Mouse (Mus musculus) heart, embryonic 14.5 days (tissue): ENCODE measurements around the gene Nfe2l3. TPM values are rescaled to one million over a fixed set of nuclear protein-coding genes. Genes with fewer than 3 reads are reported as not detected.

Source experiments
- ATAC-seq: fragments of 200-750 bp; cut with Nextera tagmentation; 2 replicates; pipeline ENCODE4 v1.8.0; 2017; ENCODE audit warnings: low read depth, moderate TSS enrichment; ENCODE audit not compliant: insufficient number of reproducible peaks, insufficient read depth, low FRiP score
- H3K27ac ChIP-seq, 2 experiments: fragments of 200-500 bp in 1 of 2; fragments of 300-500 bp in 1 of 2; sonication (generic) in 1 of 2; replicated peaks in 1 of 2; 2 replicates each; pipeline ENCODE4 v1.5.1; 2012 to 2014; ENCODE audit warnings: low read depth in 2 of 2, low read length in 2 of 2, control low read depth in 1 of 2, mild to moderate bottlenecking in 1 of 2, mixed read lengths in 1 of 2; ENCODE audit not compliant: control insufficient read depth in 1 of 2, insufficient read depth in 1 of 2
- H3K27me3 ChIP-seq: fragments of 300-500 bp; sonication (generic); 2 replicates; pipeline ENCODE4 v1.6.1; 2014; ENCODE audit warnings: mild to moderate bottlenecking, low read length, control low read depth; ENCODE audit not compliant: control insufficient read depth, insufficient read depth
- H3K36me3 ChIP-seq: fragments of 300-500 bp; sonication (generic); 2 replicates; pipeline ENCODE4 v1.6.1; 2014; ENCODE audit warnings: mild to moderate bottlenecking, control low read depth, low read length, mixed read lengths; ENCODE audit not compliant: control insufficient read depth, insufficient read depth
- H3K4me1 ChIP-seq, 2 experiments: fragments of 200-500 bp in 1 of 2; fragments of 300-500 bp in 1 of 2; sonication (generic) in 1 of 2; 2 replicates each; pipeline ENCODE4 v1.6.1; 2012 to 2014; ENCODE audit warnings: low read length in 2 of 2, control low read depth in 1 of 2, mixed read lengths in 1 of 2; ENCODE audit not compliant: control insufficient read depth in 2 of 2, insufficient read depth in 2 of 2
- H3K4me2 ChIP-seq: fragments of 300-500 bp; sonication (generic); 2 replicates; pipeline ENCODE4 v1.6.1; 2014; ENCODE audit warnings: mild to moderate bottlenecking, low read length
- H3K4me3 ChIP-seq, 2 experiments: fragments of 200-500 bp in 1 of 2; fragments of 300-500 bp in 1 of 2; sonication (generic) in 1 of 2; 2 replicates each; pipeline ENCODE4 v1.5.1; 2012 to 2014; ENCODE audit warnings: low read length in 2 of 2, mild to moderate bottlenecking in 2 of 2, control low read depth in 1 of 2, low read depth in 1 of 2, moderate library complexity in 1 of 2; ENCODE audit not compliant: control insufficient read depth in 1 of 2, insufficient read depth in 1 of 2
- H3K9ac ChIP-seq: fragments of 300-500 bp; sonication (generic); 2 replicates; pipeline ENCODE4 v1.6.1; 2014; ENCODE audit warnings: mild to moderate bottlenecking, low read length
- H3K9me3 ChIP-seq: fragments of 300-500 bp; sonication (generic); 2 replicates; pipeline ENCODE4 v1.6.1; 2016; ENCODE audit warnings: low read length, control low read depth; ENCODE audit not compliant: control insufficient read depth
- WGBS: fragments of 180-500 bp; shearing (Covaris S2); extraction: QIAGEN DNeasy Blood & Tissue Kit; methylation state at CpG from one replicate; pipeline ENCODE4 v1.1.7; 2014; 5-methylcytosine and 5-hydroxymethylcytosine counted together
- polyA plus RNA-seq: library from polyadenylated mRNA; unstranded; fragments of >200 nt; fragmentation: Nextera tagmentation; extraction: Ambion mirVana; gene quantifications from 2 replicates; pipeline ENCODE4 v1.2.1, GENCODE M21; 2014

The Nfe2l3 gene
- polyA plus RNA-seq, 1 experiment from 2014 or later = 4.3 TPM

- no peak for ATAC-seq
- no peak overlapping the region for H3K4me2 ChIP-seq
- H3K4me3 ChIP-seq = no peak overlapping the region
- WGBS = 34% methylated on average over 3 of the region's 3 CpGs
- H3K4me1 ChIP-seq = no peaks in the 10 kb centered on the region
- H3K9ac ChIP-seq = no peak overlapping the region
- no peak overlapping the region for H3K27ac ChIP-seq
- no peaks in the 10 kb centered on the region for H3K9me3 ChIP-seq
- H3K36me3 ChIP-seq = peaks cover 25% of the 10 kb centered on the region
- no peaks in the 10 kb centered on the region for H3K27me3 ChIP-seq
Measured at GRCm38 (mm10) chr6:51454949-51455348, 22.5 kb downstream of the Nfe2l3 start.

GRCm38 (mm10) chr6:51456198-51456597, 23.7 kb downstream of the Nfe2l3 start:
- Histone ChIP-seq H3K27ac (no peak overlapping the region), H3K9me3 (no peaks in the 10 kb centered on the region), H3K4me1 (no peaks in the 10 kb centered on the region), H3K36me3 (peaks cover 36% of the 10 kb centered on the region), H3K9ac (no peak overlapping the region), H3K27me3 (no peaks in the 10 kb centered on the region), H3K4me3 (no peak overlapping the region), H3K4me2 (no peak overlapping the region)
- no peak for ATAC-seq
- WGBS = 85% methylated on average over 1 of the region's 1 CpGs

- Histone ChIP-seq H3K27me3 (no peaks in the 10 kb centered on the region), H3K9ac (no peak overlapping the region), H3K4me1 (no peaks in the 10 kb centered on the region), H3K36me3 (peaks cover 47% of the 10 kb centered on the region), H3K9me3 (no peaks in the 10 kb centered on the region), H3K4me3 (no peak overlapping the region), H3K4me2 (no peak overlapping the region), H3K27ac (no peak overlapping the region)
- WGBS = 75% methylated on average over 3 of the region's 3 CpGs
- no peak for ATAC-seq
Measured at GRCm38 (mm10) chr6:51457283-51457682, 24.8 kb downstream of the Nfe2l3 start.

GRCm38 (mm10) chr6:51457770-51458387, 25.4 kb downstream of the Nfe2l3 start:
- 66% methylated on average over 8 of the region's 8 CpGs for WGBS

GRCm38 (mm10) chr6:51458925-51459312, 26.4 kb downstream of the Nfe2l3 start:
- H3K27me3 ChIP-seq = no peaks in the 10 kb centered on the region
- ATAC-seq = no peak
- H3K4me3 ChIP-seq = no peak overlapping the region
- H3K4me1 ChIP-seq = peaks cover 0 to 3% of the 10 kb centered on the region in 2 experiments; a peak in 1 of 4 replicates
- H3K9me3 ChIP-seq = no peaks in the 10 kb centered on the region
- no peak overlapping the region for H3K9ac ChIP-seq
- WGBS = 47% methylated on average over 2 of the region's 2 CpGs
- H3K27ac ChIP-seq = 0 out of 4 replicates have a peak overlapping the region, but pooled peaks of 1 of the 2 experiments have one; percentile 11
- peaks cover 61% of the 10 kb centered on the region for H3K36me3 ChIP-seq
- H3K4me2 ChIP-seq = no peak overlapping the region

More at GRCm38 (mm10) chr6:51457770-51458387, 25.4 kb downstream of the Nfe2l3 start:
- H3K4me3 ChIP-seq = no peak overlapping the region
- H3K9me3 ChIP-seq = no peaks in the 10 kb centered on the region
- H3K9ac ChIP-seq = no peak overlapping the region
- no peaks in the 10 kb centered on the region for H3K27me3 ChIP-seq
- no peaks in the 10 kb centered on the region for H3K4me1 ChIP-seq
- H3K4me2 ChIP-seq = no peak overlapping the region
- H3K27ac ChIP-seq = no peak overlapping the region; a peak in 1 of 4 replicates
- no peak for ATAC-seq
- peaks cover 50% of the 10 kb centered on the region for H3K36me3 ChIP-seq

DNA sequence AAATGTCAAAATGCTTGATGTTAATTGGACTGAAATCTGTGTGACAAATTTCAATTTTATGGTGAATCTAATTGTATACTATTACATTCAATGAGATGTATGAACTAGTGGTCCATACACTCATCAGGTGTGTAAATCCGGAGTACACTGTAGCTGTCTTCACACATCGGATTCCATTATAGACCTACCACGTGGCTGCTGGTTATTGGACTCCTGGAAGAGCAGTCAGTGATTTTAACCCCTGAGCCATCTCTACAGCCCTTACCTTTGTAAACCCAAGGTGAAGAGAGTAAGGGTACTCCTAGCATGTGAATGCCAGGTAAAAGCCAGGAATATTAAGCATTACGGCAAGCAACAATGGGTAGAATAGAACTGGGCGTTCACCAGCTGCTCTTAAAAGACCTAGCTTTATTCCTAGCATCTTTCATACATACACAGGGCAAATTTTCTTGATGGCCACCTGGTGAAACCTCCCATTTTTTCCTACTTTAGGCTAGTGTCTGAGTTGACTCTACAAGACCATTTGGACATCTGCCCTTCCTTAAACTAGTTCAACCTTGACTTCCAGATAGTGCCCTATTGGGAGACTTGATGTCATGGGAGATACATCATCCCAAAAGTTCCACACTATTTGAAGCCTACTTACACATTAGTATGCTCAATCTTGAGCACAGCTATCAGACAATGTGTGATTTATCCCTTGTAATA, 27.0 kb downstream of the Nfe2l3 start:
- Histone ChIP-seq H3K4me1 (peaks cover 0 to 3% of the 10 kb centered on the region in 2 experiments; a peak in 1 of 4 replicates), H3K4me2 (no peak overlapping the region), H3K9me3 (no peaks in the 10 kb centered on the region), H3K36me3 (peaks cover 66% of the 10 kb centered on the region), H3K27ac (no peak overlapping the region), H3K27me3 (no peaks in the 10 kb centered on the region), H3K4me3 (no peak overlapping the region), H3K9ac (no peak overlapping the region)
- no peak for ATAC-seq
- 49% methylated on average over 5 of the region's 5 CpGs for WGBS

DNA sequence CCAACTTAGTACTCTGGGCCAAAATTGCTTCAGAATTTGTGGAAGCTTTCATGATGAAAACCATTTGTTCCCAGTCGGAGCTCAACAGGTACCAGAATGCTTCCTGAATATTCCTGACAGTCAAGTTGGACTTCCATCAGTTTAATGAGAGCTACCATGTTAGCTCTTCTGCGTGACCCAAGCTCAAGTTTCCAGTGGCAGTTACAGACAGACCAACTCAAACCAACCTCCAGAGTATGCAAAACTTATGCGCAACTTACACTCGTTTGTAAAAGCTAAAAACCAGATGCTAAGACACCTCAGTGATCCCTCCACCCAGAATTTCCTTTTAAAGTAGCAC, 27.5 kb downstream of the Nfe2l3 start:
- H3K27me3 ChIP-seq = no peaks in the 10 kb centered on the region
- H3K9ac ChIP-seq = no peak overlapping the region
- peaks cover 71% of the 10 kb centered on the region for H3K36me3 ChIP-seq
- H3K27ac ChIP-seq = no peak overlapping the region
- H3K4me3 ChIP-seq = no peak overlapping the region
- H3K4me2 ChIP-seq = no peak overlapping the region
- ATAC-seq = no peak
- peaks cover 0 to 3% of the 10 kb centered on the region in 2 experiments; a peak in 1 of 4 replicates for H3K4me1 ChIP-seq
- no peaks in the 10 kb centered on the region for H3K9me3 ChIP-seq
- 75% methylated on average over 4 of the region's 4 CpGs for WGBS
